Mouse (Mus musculus): ENCODE results near the gene Nat8f5. TPM values are rescaled to one million over a fixed set of nuclear protein-coding genes. Genes with fewer than 3 reads are reported as not detected.

The Nat8f5 gene
- total RNA-seq (2023): not detected

GRCm38 (mm10) chr6:85820837-85821236 lies at the start of gene Nat8f5, which contains the start of gene Nat8f6:
Gene Nat8f5, minus strand, starts transcription at chr6:85820972.
Gene Nat8f6, minus strand, starts transcription at chr6:85820954.

GRCm38 (mm10) chr6:85869006-85869405 lies 48.2 kb upstream of the Nat8f5 start, which contains the start of gene Nat8f2:
Gene Nat8f2, minus strand, starts transcription at chr6:85869158.

GRCm38 (mm10) chr6:85831796-85832321 lies 11.1 kb upstream of the Nat8f5 start, which contains the start of gene Nat8:
Gene Nat8, minus strand, starts transcription at chr6:85832082.

Other genes starting within 250 kb of the Nat8f5 start
- gene Alms1, start 233.4 kb downstream of the Nat8f5 start, total RNA-seq (2023): 1 to 10 TPM; 8.7 to 9.8 TPM
- gene Nat8f7, start 107.8 kb downstream of the Nat8f5 start, total RNA-seq (2023): not detected
- not detected for gene Nat8f3, start 55.2 kb downstream of the Nat8f5 start, total RNA-seq (2023)
- gene Nat8f6, start within 50 bp of the Nat8f5 start, total RNA-seq (2023): not detected
- not detected for gene Nat8, start 11.1 kb upstream of the Nat8f5 start, total RNA-seq (2023)
- gene Nat8f2, start 48.2 kb upstream of the Nat8f5 start, total RNA-seq (2023): not detected
- gene Nat8f4, start 83.9 kb upstream of the Nat8f5 start, total RNA-seq (2023): under 1 TPM; 0.85 to 0.86 TPM
- gene Tprkb, start 90.9 kb upstream of the Nat8f5 start, total RNA-seq (2023): 1 to 10 TPM; 6.1 to 8.4 TPM
- gene Nat8f1, start 94.7 kb upstream of the Nat8f5 start, total RNA-seq (2023): 1 to 10 TPM in 1 of 2 experiments, under 1 TPM in 1; 0.95 to 2.8 TPM
- gene Dusp11, start 140.7 kb upstream of the Nat8f5 start, total RNA-seq (2023): 100 to 1,000 TPM; 103 to 125 TPM
- not detected for gene Figla, start 195.2 kb upstream of the Nat8f5 start, total RNA-seq (2023)
- gene Add2, start 207.7 kb upstream of the Nat8f5 start, total RNA-seq (2023): 10 to 100 TPM; 17.5 to 23.9 TPM